Mouse (Mus musculus): ENCODE measurements around the gene 4931428L18Rik.

DNA sequence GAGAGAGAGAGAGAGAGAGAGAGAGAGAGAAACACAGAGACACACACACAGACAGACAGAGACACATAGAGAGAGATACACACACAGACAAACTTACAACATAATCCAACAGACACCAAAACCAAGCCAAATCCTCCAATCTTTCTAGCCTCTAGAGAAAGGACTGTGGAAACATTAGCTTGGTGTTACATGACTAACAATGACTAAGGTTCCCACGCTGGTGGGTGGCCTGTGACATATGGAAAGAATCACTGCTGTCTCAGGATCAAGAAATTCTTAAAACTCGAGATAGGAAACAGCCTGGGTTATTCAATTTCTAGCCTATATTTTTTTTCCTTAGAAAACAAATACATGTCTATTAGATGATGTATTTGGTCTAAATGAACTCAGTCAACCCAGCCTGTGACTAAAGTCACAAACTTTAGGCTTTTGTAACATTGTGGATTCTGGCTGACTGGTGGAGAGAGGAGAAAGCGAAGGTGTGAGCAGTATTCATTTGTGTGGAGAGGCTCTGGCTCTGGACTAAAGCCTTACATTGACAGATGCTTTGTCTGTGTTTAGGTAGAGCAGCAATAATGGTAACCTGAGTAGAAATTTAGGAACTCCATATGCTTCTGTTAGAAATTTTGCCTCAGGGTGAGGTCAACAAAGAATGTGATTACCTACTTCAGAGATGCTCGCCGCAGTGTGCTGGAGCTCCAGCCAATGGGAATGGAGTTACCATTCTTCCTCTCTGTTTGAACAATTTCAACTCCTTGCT, 126.6 kb downstream of the 4931428L18Rik start:
- TF ChIP-seq CTCF (IDR thresholded peaks at IDR 0.05; ENCODE audit: borderline replicate concordance, insufficient read depth, low read length) (no peak), POLR2A (IDR thresholded peaks at IDR 0.05; ENCODE audit: low read depth, low read length) (no peak)

All from embryonic fibroblast, embryonic 13.5 days (primary cell).